Mouse (Mus musculus): ENCODE results near the gene Cdc40.

The Cdc40 gene

DNA sequence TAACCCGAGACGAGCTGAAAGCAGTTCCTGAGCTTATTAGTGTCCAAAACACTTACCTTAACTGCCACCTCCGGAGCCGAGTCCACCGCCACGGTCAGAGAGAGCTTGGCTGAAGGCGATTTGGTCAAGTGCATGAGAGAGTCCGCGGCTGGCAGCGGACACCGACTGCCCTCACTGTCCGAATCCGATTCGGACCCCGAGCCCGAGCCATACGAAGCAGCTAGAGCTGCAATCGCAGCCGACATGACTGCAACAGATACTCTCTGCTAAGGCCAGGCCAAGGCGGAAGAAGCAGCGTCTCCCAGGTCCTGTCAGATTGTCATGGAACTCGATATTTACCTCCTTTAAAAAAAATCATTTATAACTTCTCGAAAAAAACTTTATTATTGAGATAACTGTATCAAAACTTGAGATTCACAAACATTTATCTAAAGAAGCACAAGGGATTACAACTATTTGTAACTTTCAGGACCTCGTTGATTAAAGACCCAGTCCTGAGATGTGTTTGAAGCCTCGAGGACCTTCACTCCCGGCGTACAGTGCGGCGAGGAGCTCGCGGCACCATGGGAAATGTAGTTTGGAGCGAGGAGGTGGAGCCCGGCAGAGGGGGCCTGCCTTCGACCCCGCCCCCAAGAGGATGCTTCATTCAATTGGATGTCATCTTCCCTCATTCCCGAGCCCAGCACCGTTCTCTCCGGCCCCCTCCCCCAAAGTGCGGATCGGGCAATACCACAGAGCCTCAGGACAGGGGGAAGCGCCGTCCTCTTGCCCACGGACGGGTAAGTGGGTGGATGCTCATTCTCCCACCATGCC lies at the start of gene Cdc40, which contains the start of gene Wasf1:
TSS of gene Cdc40 (minus strand) at position 481 of the 813 bp plus-strand sequence.
TSS of gene Wasf1 (plus strand) at position 645 of the 813 bp plus-strand sequence.
- WGBS, result under 1% methylated on average over 44 of the region's 44 CpGs

- 50% methylated on average over 6 of the region's 6 CpGs for WGBS
These were observed 36.4 kb upstream of the Cdc40 start for GRCm38 (mm10) chr10:40919464-40919863.

DNA sequence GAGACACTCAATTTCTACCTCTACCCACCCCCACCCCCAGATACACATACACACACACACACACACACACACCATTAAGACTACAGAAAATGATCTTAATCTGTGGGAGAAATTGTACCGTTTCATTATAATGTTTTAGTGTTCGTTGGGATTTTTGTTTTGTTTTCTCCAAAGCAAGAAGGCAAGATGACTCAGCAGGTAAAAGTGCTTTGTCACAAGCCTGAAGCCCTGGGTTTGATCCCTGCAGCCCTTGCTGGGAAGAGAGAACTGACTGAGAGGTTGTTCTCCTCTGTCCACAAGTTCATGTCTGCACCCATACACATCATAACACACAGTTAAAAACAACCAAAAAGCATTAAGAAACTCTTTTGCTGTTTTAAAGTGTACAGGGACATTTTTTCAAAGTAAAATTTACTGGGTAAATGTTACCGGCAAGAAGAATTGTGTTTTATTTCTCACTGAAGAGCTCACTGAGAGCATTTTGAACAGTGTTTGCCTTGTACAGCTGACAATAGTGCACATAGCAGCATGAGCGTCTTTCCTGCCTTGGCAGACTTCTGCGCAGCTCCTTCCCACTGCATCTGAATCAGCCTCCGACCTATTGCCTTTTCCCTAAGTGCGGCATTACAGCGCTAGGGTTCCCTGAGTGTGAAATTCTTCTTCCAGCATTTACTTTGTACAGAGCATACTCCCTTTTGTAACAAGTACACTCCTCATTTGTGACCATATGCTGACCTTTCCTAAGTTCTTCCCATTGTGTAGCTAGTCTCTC lies 35.7 kb upstream of the Cdc40 start:
- WGBS, result 27% methylated on average over 8 of the region's 8 CpGs

- 29% methylated on average over 2 of the region's 2 CpGs for WGBS
These were observed 32.1 kb upstream of the Cdc40 start for GRCm38 (mm10) chr10:40915240-40915639.

GRCm38 (mm10) chr10:40910811-40911210 lies 27.7 kb upstream of the Cdc40 start:
- WGBS, result 45% methylated on average over 2 of the region's 2 CpGs

DNA sequence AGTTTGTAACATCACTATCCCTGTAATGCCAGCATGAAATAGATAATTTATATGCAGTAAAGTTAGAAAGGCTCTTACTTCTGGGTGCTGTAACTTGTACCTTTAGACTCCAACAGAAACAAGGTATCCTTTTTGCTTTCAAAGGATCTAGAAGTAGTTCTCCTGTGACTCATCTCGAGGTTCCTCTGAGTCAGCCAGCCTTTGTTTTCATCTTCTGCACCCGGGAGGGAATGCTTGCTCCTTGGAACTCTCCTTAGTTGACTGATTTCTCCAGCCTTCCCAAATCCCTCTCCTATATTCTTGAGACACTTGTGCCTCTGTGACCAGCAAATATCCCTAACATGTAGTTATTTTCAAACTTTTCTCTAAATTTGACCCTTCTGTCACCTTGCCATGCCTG lies 25.5 kb upstream of the Cdc40 start:
- 2% methylated on average over 2 of the region's 2 CpGs for WGBS

DNA sequence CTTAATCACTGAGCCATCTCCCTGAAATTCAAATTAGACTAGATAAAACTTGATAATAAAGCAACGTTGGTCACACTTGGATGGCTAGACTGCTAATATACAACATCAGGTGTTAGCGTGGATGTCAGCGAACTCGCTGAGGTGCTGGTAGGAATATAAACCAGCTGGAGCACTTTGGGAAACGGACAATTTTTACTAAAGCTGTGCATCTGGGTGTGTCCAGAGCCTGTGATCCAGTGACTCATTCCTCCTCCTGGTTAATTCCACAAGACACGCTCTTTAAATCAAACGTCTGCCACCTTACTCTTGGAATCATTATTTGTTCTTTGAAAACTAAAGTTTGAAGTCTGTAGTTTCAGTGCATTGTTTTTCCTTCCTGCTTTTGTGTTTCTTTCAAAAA lies 23.7 kb upstream of the Cdc40 start:
- WGBS, result 53% methylated on average over 7 of the region's 7 CpGs

- WGBS, result 64% methylated on average over 1 of the region's 1 CpGs
These were observed 23.0 kb upstream of the Cdc40 start for GRCm38 (mm10) chr10:40906131-40906530.

GRCm38 (mm10) chr10:40901786-40902185 lies 18.7 kb upstream of the Cdc40 start:
- WGBS, result 68% methylated on average over 4 of the region's 4 CpGs

DNA sequence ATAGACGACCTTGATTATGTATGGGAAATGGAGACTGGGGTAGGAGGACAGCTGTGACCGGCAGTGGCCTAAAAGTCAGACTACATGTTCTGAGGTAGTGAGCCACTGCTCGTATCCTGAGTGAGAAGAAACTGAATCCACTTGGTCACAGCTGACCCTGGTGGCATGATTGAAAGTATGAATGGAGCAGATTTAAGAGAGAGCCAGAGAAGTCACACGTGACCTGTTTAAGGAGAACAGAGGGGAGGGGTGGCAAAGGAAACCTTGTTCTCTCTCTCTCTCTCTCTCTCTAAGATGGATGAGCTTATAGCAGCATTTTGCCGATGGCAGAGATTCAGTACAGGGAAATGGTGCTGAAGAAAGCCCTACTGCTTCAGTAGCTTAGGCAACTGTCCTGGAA lies 13.5 kb upstream of the Cdc40 start:
- WGBS, result 31% methylated on average over 5 of the region's 5 CpGs

DNA sequence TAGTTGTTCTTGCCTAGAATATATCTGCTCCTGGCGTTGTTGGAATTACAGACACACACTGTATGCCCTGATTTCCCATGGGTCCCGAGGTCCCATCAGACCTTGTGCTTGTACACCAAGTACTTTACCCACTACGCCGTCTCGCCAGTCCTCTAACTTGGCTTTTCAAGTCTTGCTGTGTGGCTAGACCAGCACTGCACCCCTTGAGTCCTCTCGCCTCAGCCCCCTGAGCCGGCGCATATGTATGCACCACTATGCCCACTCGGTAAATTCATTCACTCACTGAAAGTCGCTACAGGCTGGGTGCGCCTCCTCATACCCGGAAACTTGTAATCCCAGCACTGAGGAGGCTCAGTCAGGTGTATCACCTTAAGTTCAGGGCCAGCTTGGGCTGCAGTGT lies 12.7 kb upstream of the Cdc40 start:
- WGBS, result 61% methylated on average over 12 of the region's 12 CpGs

GRCm38 (mm10) chr10:40889146-40889545 lies 6.0 kb upstream of the Cdc40 start:
- 31% methylated on average over 4 of the region's 4 CpGs for WGBS

GRCm38 (mm10) chr10:40887316-40887715 lies 4.2 kb upstream of the Cdc40 start:
- 33% methylated on average over 2 of the region's 2 CpGs for WGBS

- 28% methylated on average over 7 of the region's 7 CpGs for WGBS
These were observed 2.3 kb upstream of the Cdc40 start for GRCm38 (mm10) chr10:40885432-40885831.

GRCm38 (mm10) chr10:40884279-40884806 lies 1.2 kb upstream of the Cdc40 start:
- under 1% methylated on average over 40 of the region's 40 CpGs for WGBS

DNA sequence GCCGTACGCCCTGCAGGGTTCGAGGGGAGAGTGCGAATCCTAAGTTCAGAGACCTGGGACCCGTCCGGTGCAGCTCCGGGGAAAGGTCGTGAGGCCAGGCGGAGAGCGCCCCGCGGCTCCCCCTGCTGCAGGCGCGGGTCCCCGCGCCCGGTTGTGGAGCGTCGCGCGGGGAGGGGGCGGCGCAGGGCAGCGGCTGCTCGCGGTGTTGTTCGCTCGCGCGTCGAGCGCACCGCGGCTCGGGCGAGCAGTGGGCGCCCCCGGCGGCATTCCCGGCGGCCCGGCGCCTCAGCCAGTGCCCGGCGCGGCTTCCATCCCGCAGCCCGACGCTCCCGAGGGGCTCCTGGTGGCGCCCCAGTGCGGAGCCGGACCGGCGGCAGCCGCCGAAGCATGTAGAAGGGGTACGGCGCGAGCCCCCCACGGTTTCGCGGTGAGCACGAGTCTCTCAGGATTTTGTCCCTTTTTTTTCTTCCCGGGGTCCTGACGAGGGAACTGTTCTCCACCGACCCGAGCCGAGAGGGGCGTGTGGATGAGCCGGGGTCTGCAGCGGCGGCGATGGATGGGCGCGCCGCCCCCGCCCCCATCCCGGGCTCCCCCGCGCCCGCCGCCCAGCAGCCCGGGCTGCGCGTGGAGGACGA lies 650 bp upstream of the Cdc40 start:
- under 1% methylated on average over 87 of the region's 87 CpGs for WGBS

GRCm38 (mm10) chr10:40882333-40882732 lies 778 bp downstream of the Cdc40 start:
- WGBS, result 5% methylated on average over 9 of the region's 9 CpGs

- WGBS, result 26% methylated on average over 3 of the region's 3 CpGs
These were observed 1.9 kb downstream of the Cdc40 start for GRCm38 (mm10) chr10:40881236-40881635.

DNA sequence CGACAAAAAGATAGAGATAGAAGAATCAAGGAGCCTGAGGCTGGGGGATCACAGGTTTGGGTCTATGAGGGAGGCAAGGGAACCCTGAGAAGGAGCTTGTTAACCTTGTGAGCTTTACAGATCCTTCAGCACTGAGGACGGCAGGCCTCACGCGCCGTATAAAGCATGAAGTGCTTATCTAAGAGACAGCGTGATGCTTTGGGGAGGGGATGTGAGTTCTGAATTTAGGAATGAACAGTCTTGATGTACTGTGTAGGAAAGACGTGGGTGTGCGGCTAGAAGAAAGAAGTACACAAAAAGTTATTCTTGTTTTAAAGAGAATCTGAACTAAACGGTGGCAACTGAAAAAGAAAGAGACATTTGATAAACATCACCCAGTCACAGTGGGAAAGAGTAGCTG lies 3.1 kb downstream of the Cdc40 start:
- WGBS, result 57% methylated on average over 9 of the region's 9 CpGs

DNA sequence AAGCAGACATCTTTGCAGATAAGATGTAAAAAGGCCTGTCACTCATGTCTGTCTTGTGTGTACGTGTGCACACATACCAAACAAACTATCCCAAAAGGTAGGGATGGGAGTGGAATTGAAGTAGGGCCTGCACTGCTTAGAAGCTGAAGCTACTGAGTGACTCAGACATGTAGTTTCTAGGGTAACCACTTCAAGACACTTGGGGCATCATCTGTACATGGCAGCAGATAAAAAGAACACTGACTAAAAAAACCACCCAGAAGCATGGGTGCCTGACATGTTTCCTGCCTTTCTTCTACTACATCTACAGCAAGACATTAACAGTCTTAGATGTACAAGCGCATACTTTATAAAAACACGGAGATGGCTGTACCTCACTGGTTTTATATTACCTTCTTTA lies 4.9 kb downstream of the Cdc40 start:
- 83% methylated on average over 3 of the region's 3 CpGs for WGBS

DNA sequence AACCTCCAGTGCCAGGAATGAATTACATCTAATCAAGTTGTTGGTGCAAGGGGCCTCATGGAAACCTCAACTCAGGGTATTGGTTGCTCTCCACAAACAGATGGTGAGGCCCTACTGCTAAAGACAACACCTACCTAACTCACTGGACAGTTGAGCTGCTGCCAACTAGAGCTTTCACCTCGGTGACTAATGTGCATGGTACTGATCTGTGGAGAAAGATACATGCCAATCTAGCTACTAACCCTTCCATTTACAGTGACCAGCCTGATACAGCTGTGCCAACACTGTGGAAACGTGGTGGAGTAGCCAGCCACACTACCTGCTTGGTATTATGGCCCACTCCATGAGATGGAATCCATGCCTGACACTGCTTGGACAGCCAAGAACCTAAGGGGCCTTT lies 11.1 kb downstream of the Cdc40 start:
- WGBS, result 74% methylated on average over 2 of the region's 2 CpGs

DNA sequence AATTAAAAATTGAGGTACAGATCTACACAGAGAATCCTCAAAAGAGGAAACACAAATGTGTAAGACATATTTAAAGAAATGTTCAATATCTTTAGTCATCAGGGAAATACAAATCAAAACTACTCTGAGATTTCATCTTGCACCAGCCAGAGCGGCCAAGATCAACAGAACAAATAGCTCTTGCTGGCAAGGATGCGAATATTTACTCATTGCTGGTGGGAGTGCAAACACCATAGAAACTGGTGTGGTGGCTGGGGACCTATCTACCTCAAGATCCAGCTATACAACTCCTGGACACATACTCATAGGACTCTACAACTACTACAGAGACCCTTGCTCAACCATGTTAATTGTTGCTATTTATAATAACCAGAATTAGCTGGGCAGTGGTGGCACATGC lies 11.8 kb downstream of the Cdc40 start:
- WGBS, result 59% methylated on average over 2 of the region's 2 CpGs

All from cerebral cortex, adult 2 months (tissue).